Mouse (Mus musculus): ENCODE data around the gene Slc25a45. TPM values are rescaled to one million over a fixed set of nuclear protein-coding genes. Genes with fewer than 3 reads are reported as not detected.
"Not testable (repeated sequence)": the region's sequence is repeated elsewhere in the genome, so short reads cannot be mapped to it uniquely, and the experiment has no call there.

The Slc25a45 gene
- polyA plus RNA-seq, 1 experiment from 2014 or later: 5.0 TPM

DNA sequence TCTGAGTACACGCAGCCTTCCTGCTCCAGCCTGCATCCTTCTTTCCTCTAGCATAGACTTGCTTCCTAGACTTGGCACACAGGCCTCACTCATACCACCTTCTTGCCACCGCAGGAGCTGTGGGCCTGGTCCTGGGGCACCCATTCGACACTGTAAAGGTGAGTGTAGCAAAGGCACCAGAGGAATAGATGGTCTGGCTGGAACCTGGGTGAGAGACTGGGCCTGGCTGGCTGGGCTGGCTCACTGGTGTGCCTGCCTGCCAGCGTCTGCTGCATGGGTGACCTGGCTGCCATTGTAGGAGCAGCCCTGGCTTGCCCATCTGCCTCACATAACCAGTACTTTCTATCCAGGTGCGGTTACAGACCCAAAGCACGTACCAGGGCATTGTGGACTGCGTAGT, 2.1 kb downstream of the Slc25a45 start:
- no peak overlapping the region for H3K4me2 ChIP-seq (ENCODE audit: low read depth, low read length)
- H3K36me3 ChIP-seq (ENCODE audit: control insufficient read depth, insufficient read depth): no peaks in the 10 kb centered on the region
- WGBS: 91% methylated on average over 7 of the region's 7 CpGs
- no peaks in the 10 kb centered on the region for H3K9me3 ChIP-seq (replicated peaks; ENCODE audit: control insufficient read depth, low read length)
- H3K4me1 ChIP-seq (ENCODE audit: control insufficient read depth, insufficient read depth, low read length): peaks cover 20% of the 10 kb centered on the region
- no peak for ATAC-seq (replicated peaks; ENCODE audit: extremely low read depth, insufficient read depth, low FRiP score)
- H3K27me3 ChIP-seq (ENCODE audit: control insufficient read depth, insufficient read depth, low read length): no peaks in the 10 kb centered on the region
- H3K9ac ChIP-seq (ENCODE audit: low read length): no peak overlapping the region
- H3K27ac ChIP-seq (ENCODE audit: low read length): no peak overlapping the region
- no peak overlapping the region for H3K4me3 ChIP-seq (ENCODE audit: low read length)

DNA sequence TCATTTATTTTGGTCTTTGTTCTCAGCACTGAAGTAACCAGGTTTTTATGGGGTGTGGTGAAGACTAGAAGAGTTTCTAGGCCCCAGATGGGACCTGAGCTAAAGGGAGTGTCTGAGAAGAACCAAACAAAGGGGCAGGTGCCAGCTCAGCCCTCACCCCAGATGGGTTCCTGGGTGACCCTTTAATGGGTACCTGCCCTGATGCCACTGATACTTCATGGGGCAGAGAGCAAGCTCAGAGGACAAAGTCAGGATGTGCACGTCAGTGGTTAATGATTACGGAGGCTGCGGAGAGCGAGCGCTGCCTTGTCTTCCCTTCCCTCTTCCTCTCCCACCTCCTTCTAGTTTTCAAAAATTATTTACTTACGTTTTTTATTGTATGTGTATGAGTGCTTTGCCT, 3.5 kb downstream of the Slc25a45 start:
- H3K4me2 ChIP-seq (ENCODE audit: low read depth, low read length): no peak overlapping the region
- WGBS: 93% methylated on average over 6 of the region's 6 CpGs
- no peak overlapping the region for H3K9ac ChIP-seq (ENCODE audit: low read length)
- no peak overlapping the region for H3K4me3 ChIP-seq (ENCODE audit: low read length)
- no peak for ATAC-seq (replicated peaks; ENCODE audit: extremely low read depth, insufficient read depth, low FRiP score)
- no peaks in the 10 kb centered on the region for H3K36me3 ChIP-seq (ENCODE audit: control insufficient read depth, insufficient read depth)
- no peaks in the 10 kb centered on the region for H3K9me3 ChIP-seq (replicated peaks; ENCODE audit: control insufficient read depth, low read length)
- H3K27ac ChIP-seq (ENCODE audit: low read length): no peak overlapping the region
- H3K27me3 ChIP-seq (ENCODE audit: control insufficient read depth, insufficient read depth, low read length): no peaks in the 10 kb centered on the region
- peaks cover 20% of the 10 kb centered on the region for H3K4me1 ChIP-seq (ENCODE audit: control insufficient read depth, insufficient read depth, low read length)

DNA sequence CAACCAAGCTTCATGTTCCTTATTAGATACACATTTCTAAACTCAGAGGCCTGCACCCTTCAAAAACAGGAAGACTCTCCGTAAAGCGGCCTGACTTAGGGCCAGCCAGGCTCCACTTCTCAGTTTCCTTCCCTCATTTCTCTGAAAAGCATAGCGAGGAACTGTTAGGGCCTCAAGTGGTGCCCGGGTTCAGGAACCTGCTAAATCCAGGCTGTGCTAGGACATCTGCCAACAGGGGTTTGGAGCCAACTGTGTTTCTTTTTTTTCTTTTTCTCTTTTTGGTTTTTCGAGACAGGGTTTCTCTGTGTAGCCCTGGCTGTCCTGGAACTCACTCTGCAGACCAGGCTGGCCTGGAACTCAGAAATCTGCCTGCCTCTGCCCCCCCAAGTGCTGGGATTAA, 4.5 kb downstream of the Slc25a45 start:
- not testable (repeated sequence) for H3K9me3 ChIP-seq (replicated peaks; ENCODE audit: control insufficient read depth, low read length); H3K27ac ChIP-seq (ENCODE audit: low read length); ATAC-seq (replicated peaks; ENCODE audit: extremely low read depth, insufficient read depth, low FRiP score); H3K4me2 ChIP-seq (ENCODE audit: low read depth, low read length); H3K27me3 ChIP-seq (ENCODE audit: control insufficient read depth, insufficient read depth, low read length); H3K36me3 ChIP-seq (ENCODE audit: control insufficient read depth, insufficient read depth); H3K4me3 ChIP-seq (ENCODE audit: low read length)
- peaks cover 20% of the 10 kb centered on the region for H3K4me1 ChIP-seq (ENCODE audit: control insufficient read depth, insufficient read depth, low read length)
- 78% methylated on average over 5 of the region's 5 CpGs for WGBS
- peak overlapping the region; percentile 38; the same call in 1 of the 2 replicates for H3K9ac ChIP-seq (ENCODE audit: low read length)

DNA sequence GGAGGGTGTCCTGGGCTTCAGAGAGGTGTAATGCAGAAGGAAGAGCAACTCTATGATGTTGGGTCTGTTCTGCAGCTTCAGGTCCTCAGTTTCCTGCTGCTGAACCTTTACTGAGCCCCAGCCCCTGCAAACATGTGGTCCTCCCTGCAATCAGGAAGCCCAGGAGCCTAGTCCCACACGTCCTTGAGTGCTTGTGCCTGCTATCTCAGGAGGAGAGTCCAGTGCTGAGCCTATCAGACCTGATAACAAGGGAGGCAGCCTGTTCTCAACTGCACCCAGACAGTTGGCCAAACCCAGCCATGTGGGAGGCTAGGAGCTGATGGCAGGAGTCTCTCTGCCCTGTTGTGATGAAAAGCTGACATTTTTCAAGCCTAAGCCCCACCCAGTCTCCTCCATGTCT, 6.3 kb downstream of the Slc25a45 start:
- H3K36me3 ChIP-seq (ENCODE audit: control insufficient read depth, insufficient read depth): no peaks in the 10 kb centered on the region
- H3K9ac ChIP-seq (ENCODE audit: low read length): no peak overlapping the region
- WGBS: 13% methylated on average over 1 of the region's 1 CpGs
- no peak for ATAC-seq (replicated peaks; ENCODE audit: extremely low read depth, insufficient read depth, low FRiP score)
- no peaks in the 10 kb centered on the region for H3K9me3 ChIP-seq (replicated peaks; ENCODE audit: control insufficient read depth, low read length)
- no peak overlapping the region for H3K4me2 ChIP-seq (ENCODE audit: low read depth, low read length)
- H3K27ac ChIP-seq (ENCODE audit: low read length): no peak overlapping the region
- H3K4me1 ChIP-seq (ENCODE audit: control insufficient read depth, insufficient read depth, low read length): peaks cover 4% of the 10 kb centered on the region
- H3K27me3 ChIP-seq (ENCODE audit: control insufficient read depth, insufficient read depth, low read length): no peaks in the 10 kb centered on the region
- H3K4me3 ChIP-seq (ENCODE audit: low read length): no peak overlapping the region

DNA sequence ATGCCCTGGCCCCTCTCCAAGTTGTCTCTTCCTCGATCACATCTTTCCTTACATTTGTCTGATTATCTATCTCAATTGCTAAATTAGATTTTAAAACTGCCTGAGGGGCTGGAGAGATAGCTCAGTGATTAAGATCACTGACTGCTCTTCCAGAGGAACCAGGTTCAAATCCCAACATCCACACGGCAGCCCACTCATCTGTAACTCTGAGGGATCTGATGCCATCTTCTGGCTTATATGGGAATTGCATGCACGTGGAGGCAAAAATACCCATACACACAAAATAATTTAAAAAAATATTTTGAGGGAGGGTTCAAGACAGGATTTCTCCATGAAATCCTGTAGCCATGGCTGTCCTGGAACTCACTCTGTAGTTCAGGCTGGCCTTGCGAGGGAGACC, 8.2 kb downstream of the Slc25a45 start:
- Histone ChIP-seq H3K4me3 (ENCODE audit: low read length) (no peak overlapping the region), H3K9ac (ENCODE audit: low read length) (no peak overlapping the region), H3K9me3 (replicated peaks; ENCODE audit: control insufficient read depth, low read length) (no peaks in the 10 kb centered on the region), H3K4me2 (ENCODE audit: low read depth, low read length) (no peak overlapping the region), H3K27me3 (ENCODE audit: control insufficient read depth, insufficient read depth, low read length) (no peaks in the 10 kb centered on the region), H3K36me3 (ENCODE audit: control insufficient read depth, insufficient read depth) (no peaks in the 10 kb centered on the region), H3K4me1 (ENCODE audit: control insufficient read depth, insufficient read depth, low read length) (0 out of 2 replicates have a peak, but pooled peaks cover 2% of the 10 kb centered on the region), H3K27ac (ENCODE audit: low read length) (no peak overlapping the region)
- ATAC-seq (replicated peaks; ENCODE audit: extremely low read depth, insufficient read depth, low FRiP score): no peak
- WGBS: 62% methylated on average over 4 of the region's 4 CpGs

DNA sequence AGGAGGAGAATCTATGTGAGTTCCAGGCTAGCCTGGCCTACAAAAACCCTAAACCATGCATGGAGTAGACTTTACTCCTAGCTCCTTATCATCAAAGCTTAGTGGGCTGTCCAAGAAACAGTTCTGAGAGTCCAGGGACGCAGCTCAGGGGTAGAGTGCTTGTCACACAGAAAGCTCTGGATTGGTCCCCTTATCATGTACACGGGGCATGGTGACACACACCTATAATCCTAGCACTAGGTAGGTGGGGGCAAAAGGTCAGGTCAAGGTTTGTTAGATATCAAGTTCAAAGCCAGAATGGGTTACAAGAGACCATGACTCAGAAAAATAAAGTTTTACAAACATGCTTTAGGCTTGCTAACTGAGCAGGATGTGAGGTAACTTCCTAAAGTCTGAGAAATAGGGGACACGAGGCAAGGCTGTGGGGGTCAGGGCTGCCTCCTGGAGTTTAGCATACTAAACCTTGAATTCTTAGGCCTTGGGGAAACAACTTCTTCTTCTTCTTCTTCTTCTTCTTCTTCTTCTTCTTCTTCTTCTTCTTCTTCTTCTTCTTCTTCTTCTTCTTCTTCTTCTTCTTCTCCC, 9.7 kb downstream of the Slc25a45 start:
- no peak overlapping the region for H3K27ac ChIP-seq (ENCODE audit: low read length)
- H3K36me3 ChIP-seq (ENCODE audit: control insufficient read depth, insufficient read depth): no peaks in the 10 kb centered on the region
- H3K27me3 ChIP-seq (ENCODE audit: control insufficient read depth, insufficient read depth, low read length): no peaks in the 10 kb centered on the region
- H3K4me1 ChIP-seq (ENCODE audit: control insufficient read depth, insufficient read depth, low read length): 0 out of 2 replicates have a peak, but pooled peaks cover 2% of the 10 kb centered on the region
- no peak for ATAC-seq (replicated peaks; ENCODE audit: extremely low read depth, insufficient read depth, low FRiP score)
- H3K4me2 ChIP-seq (ENCODE audit: low read depth, low read length): no peak overlapping the region
- no peaks in the 10 kb centered on the region for H3K9me3 ChIP-seq (replicated peaks; ENCODE audit: control insufficient read depth, low read length)
- H3K4me3 ChIP-seq (ENCODE audit: low read length): no peak overlapping the region
- 62% methylated on average over 3 of the region's 3 CpGs for WGBS
- no peak overlapping the region for H3K9ac ChIP-seq (ENCODE audit: low read length)

DNA sequence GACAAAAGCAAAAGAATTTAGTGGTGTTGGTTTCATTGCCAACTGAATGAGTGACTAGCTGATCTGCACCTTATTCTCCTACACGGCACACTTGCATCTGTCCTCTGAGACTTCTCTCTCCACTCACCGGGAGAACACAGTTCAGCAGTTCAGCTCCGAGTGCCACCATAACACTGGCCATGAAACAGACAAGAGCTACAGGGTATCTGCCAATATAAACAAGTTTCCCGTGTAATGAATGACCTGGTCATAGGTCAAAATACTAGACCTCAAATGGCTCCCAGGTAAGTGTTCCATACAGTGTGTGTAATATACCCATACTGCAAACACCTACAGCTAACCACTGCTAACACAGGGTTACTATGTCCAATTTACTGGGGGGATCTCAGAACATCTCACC, 11.6 kb downstream of the Slc25a45 start:
- H3K4me1 ChIP-seq (ENCODE audit: control insufficient read depth, insufficient read depth, low read length): peaks cover 7% of the 10 kb centered on the region
- no peak overlapping the region for H3K9ac ChIP-seq (ENCODE audit: low read length)
- H3K9me3 ChIP-seq (replicated peaks; ENCODE audit: control insufficient read depth, low read length): no peaks in the 10 kb centered on the region
- H3K4me2 ChIP-seq (ENCODE audit: low read depth, low read length): no peak overlapping the region
- H3K27me3 ChIP-seq (ENCODE audit: control insufficient read depth, insufficient read depth, low read length): no peaks in the 10 kb centered on the region
- ATAC-seq (replicated peaks; ENCODE audit: extremely low read depth, insufficient read depth, low FRiP score): no peak
- 62% methylated on average over 4 of the region's 4 CpGs for WGBS
- H3K36me3 ChIP-seq (ENCODE audit: control insufficient read depth, insufficient read depth): no peaks in the 10 kb centered on the region
- H3K27ac ChIP-seq (ENCODE audit: low read length): no peak overlapping the region
- no peak overlapping the region for H3K4me3 ChIP-seq (ENCODE audit: low read length)

DNA sequence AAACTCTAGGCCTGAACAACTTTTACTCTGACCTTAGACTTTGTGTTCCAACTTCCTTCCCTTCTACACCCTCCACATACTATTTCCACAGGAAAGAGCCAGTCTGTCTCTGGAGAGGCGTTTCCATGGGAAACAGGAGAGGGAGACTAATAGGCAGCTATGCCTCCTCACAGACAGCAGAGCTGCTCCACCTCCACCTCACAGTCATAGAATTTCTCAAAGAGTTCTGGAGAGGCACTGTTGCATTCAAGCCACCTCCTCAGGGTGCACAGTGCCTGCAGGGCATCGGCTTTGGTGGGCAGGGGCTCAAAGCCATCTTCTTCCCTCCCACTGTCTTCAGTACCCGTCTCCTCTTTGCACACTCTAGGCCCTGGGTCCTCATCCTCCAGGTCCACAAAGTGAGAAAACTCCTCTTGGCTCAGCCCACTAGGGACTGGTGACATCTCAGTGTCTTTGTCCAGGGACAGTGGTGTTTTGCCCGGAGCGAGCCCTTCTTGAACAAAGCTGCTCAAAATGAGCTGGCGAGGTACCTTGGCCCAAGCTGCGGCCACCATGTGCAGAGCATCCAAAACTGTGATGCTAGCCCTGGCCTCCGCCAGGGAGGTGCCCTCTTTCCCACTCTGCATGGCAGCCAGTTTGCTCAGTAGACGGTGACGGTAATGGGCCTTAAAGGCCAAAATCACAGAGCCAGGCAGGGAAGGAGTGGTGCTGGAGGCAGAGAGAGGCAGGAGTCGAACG, 14.1 kb downstream of the Slc25a45 start:
- H3K27me3 ChIP-seq (ENCODE audit: control insufficient read depth, insufficient read depth, low read length): no peaks in the 10 kb centered on the region
- H3K9ac ChIP-seq (ENCODE audit: low read length): no peak overlapping the region
- no peak overlapping the region for H3K4me3 ChIP-seq (ENCODE audit: low read length)
- 0 out of 2 replicates have a peak overlapping the region, but pooled peaks have one; percentile 42 for H3K27ac ChIP-seq (ENCODE audit: low read length)
- no peaks in the 10 kb centered on the region for H3K9me3 ChIP-seq (replicated peaks; ENCODE audit: control insufficient read depth, low read length)
- no peak overlapping the region for H3K4me2 ChIP-seq (ENCODE audit: low read depth, low read length)
- 90% methylated on average over 12 of the region's 12 CpGs for WGBS
- peaks cover 7% of the 10 kb centered on the region for H3K4me1 ChIP-seq (ENCODE audit: control insufficient read depth, insufficient read depth, low read length)
- peaks cover 6% of the 10 kb centered on the region; the same call in 1 of the 2 replicates for H3K36me3 ChIP-seq (ENCODE audit: control insufficient read depth, insufficient read depth)
- ATAC-seq (replicated peaks; ENCODE audit: extremely low read depth, insufficient read depth, low FRiP score): no peak

DNA sequence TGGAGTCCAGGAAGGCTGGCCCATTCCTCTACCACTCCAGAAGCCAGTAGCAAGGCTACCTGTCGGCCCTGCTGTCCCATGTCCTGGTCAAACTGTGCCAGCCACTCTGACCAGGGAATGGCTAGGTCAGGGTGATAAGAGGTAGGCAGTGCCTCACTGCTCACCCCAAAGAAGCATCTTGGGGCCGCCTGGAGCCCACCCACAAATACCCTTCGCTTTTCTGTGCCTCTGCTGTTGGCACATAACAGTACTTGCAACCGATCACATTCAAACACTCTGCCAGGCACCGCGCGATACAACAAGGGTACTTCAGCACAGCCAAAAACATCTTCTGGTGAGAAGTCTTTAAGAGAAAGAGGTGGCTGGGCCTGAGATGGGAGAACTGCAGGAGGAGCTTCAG, 14.7 kb downstream of the Slc25a45 start:
- no peak overlapping the region for H3K27ac ChIP-seq (ENCODE audit: low read length)
- no peak overlapping the region for H3K4me3 ChIP-seq (ENCODE audit: low read length)
- WGBS: 93% methylated on average over 7 of the region's 7 CpGs
- H3K9me3 ChIP-seq (replicated peaks; ENCODE audit: control insufficient read depth, low read length): no peaks in the 10 kb centered on the region
- H3K9ac ChIP-seq (ENCODE audit: low read length): no peak overlapping the region
- H3K4me2 ChIP-seq (ENCODE audit: low read depth, low read length): no peak overlapping the region
- no peaks in the 10 kb centered on the region for H3K27me3 ChIP-seq (ENCODE audit: control insufficient read depth, insufficient read depth, low read length)
- H3K36me3 ChIP-seq (ENCODE audit: control insufficient read depth, insufficient read depth): peaks cover 8% of the 10 kb centered on the region; the same call in 1 of the 2 replicates
- no peak for ATAC-seq (replicated peaks; ENCODE audit: extremely low read depth, insufficient read depth, low FRiP score)
- H3K4me1 ChIP-seq (ENCODE audit: control insufficient read depth, insufficient read depth, low read length): peaks cover 7% of the 10 kb centered on the region
